Mouse (Mus musculus) MN1 (cell line): Measurements from ENCODE around the gene Nkx3-2.

Experiments
- DNase-seq: peaks from one replicate; pipeline ENCODE4 v3.0.0-alpha.2; 2016; ENCODE audit warnings: low spot score

Nkx3-2 gene

GRCm38 (mm10) chr5:41762141-41762946, 2.0 kb downstream of the Nkx3-2 start:
- DNase-seq, result no peak

GRCm38 (mm10) chr5:41761509-41762140, 2.7 kb downstream of the Nkx3-2 start:
- DNase-seq, result no peak

GRCm38 (mm10) chr5:41760831-41761508, 3.3 kb downstream of the Nkx3-2 start:
- no peak for DNase-seq

DNA sequence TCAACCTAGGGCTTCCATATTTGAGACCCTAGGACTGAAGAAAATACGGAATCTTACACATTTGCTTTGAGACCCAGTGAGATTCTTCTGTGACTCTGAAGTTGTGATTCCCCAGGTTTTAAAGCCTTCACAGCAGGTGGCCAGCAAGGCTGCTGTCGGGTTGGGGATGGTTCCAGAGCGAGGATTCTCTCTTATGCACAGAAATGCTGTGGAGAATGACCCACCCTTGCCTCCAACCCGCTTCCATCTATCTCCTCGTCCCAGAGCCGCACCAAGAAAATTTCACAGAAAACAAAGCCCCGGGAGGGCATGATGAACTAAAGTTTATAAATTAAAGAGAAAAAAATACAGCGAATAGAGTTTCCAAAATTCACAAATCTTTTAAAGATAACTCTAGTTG, 4.2 kb downstream of the Nkx3-2 start:
- DNase-seq, result no peak

- DNase-seq, result no peak
These were observed 5.3 kb downstream of the Nkx3-2 start for GRCm38 (mm10) chr5:41758671-41759639.

DNA sequence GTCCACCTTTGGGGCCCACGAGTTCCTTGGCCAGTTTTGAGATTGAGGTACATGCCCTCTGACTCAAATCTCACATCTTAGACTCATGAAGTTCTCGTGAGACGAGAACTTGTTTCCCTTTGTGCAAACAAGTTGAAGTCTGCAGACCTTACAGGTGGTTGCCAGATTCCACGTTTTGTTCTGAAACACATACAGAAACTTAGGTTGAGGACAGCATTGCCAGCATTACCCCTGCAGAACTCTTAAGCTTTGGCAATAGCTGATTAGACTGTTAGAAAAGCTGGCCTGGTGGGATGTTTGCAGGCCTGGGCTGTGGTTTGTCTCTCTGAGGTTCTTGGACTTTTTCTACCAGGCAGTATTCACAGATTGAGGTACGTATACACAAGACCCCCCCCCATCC, 7.0 kb downstream of the Nkx3-2 start:
- DNase-seq, result no peak

DNA sequence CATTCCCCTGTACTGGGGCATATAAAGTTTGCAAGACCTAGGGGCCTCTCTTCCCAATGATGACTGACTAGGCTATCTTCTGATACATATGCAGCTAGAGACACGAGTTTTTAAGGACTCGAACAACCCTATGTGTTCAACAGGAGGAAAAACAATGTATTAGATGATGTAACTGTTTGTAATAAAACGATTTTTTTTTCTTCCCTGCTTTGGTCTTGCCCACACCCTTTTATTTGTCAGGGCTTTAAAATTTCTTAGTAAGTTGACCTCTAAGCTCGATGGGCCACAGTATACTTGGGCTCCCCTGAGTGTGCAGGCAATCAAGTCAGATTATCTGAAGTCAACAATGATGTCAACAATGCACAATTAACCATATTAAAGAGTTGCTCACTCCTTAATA, 7.9 kb downstream of the Nkx3-2 start:
- DNase-seq, result no peak

DNA sequence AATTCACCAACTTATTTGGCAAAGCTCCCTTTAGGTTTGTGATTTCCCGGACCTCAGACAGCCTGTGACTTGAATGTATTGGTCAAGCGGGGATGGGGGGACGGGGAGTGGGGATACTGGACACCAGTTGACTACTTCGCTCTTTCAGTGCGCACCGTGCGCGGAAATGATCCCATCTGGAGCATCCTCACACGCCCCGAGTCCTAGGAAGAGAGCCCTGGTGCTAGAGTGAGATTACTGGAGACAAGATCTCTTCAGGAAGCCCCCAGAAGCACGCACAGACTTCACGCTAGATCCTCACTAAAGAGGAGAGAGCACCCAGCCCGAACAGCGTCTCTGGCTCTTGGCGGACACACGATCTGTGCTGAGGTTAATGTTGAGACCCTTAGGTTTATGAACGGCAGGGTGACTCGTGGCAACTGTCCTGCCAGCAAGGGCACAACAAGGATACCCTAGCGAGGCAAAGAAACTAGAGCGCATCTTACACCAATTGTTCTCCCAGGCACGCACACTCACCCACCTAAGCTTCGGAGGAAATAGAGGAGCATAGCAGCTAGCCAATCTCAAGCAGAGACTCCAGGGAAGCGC, 8.8 kb downstream of the Nkx3-2 start:
- no peak for DNase-seq

DNA sequence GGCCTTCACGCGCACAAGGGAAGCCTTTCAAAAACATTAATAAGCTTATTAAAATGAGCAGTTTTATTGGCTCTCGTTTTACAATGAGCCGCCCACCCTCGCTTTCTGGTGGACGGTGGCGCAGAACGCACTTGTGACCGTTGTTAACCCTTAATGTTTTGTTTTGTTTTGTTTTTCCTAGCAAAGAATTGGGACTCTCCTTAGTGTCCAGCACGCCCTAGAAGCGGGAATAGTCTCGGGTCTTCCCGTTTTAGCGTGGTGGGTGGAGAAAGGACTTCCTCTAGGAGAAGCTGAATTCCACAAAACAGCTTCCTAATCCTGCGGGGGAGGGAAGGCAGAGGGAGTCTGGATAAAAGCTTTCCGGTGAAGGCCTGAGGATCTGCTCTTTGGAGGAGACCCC, 9.5 kb downstream of the Nkx3-2 start:
- DNase-seq, result no peak

- no peak for DNase-seq
These were observed 10.0 kb downstream of the Nkx3-2 start for GRCm38 (mm10) chr5:41754226-41754775.

DNA sequence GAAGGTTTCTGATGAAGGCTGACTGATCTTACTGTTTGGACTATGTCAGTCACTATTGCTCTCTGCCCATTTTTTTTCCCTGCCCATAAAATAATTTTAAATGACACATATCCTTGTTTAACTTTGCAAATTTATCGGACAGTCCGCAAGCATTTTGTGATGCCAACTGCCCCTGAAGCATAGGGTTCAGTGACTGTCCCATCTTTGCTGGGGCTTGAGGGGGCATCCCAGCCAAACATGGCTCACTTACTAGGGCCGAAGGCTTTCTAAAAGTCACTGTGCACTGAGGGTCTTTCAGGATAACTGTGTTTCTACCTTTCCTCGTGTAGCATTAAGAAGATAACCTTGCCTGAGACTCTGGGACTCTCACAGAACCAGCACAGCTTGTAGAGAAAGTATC, 11.6 kb downstream of the Nkx3-2 start:
- no peak for DNase-seq

GRCm38 (mm10) chr5:41744898-41745780, 19.2 kb downstream of the Nkx3-2 start:
- no peak for DNase-seq

DNA sequence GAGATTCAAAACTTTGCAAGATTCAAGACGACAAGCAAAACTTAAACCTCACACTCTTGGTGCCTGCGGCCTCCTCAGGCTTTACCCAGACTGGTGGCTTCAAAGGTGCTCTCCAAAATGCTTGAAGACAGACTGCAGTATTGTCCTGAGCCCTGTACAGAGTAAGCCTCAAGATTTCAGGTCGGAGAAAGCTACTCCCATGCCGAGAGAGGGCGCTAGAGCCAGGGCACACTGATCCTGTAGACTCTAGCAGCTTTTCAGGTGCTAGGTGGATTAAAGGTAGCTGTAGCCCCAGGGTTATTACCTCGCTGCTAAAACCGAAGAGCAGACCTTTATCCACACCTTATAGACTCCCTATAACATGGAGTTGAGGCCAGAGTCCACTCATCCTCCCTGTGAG, 20.1 kb downstream of the Nkx3-2 start:
- no peak for DNase-seq

DNA sequence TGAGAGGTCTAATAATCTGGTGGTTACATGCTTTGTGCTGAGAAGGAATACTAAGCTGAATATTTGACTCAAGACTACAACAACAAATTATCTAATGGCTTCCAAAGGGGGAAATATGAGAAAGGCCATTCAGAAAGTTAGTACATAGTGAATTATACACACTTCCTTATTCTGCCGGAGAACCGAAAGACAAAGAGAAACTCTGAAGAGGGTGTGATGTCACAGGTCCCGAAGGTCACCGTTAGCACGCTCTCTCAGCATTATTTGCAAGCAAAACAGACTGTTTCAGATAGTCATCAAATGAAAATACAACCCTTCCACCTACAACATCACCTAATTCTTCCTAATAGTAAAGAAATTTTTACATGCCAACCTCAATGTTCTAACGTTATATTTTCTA, 25.5 kb downstream of the Nkx3-2 start:
- no peak for DNase-seq

DNA sequence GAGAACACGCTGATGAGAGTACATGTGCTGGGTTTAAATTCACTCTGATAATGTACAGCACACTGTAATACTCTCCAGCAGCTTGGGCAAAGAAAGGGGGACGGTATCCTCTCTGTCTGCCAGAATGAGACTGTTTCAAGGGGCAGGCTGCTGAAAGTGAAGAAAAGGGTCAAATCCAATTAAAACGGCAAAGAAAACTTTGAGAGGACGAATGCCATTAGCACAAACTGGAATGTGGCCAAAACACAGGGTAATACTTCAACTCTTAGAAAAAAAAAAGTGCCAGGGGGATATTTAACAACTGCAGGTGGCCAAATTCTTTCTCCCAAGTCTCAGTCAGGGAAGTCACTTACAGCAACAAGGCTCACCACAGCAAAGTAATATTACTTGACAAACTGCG, 27.3 kb downstream of the Nkx3-2 start:
- DNase-seq, result no peak

DNA sequence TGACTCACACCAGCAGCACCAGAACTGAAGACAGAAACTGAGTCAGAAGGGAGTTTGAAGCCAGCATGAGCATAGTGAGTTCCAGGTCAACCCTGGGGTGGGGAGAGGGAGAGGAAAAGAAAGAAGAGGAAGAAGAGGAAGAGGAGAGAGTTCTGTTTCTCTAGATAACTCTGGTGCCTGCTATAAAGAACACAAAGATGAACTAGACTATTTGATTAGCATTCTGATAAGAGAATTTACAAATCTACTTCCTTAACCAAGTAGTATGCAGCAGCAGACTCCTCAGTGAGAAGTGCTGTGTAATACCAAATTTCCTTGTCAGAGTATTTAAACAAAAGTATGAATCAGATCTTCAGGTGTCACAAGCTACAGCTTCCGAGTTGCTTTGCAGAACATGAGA, 37.3 kb downstream of the Nkx3-2 start:
- DNase-seq, result no peak

DNA sequence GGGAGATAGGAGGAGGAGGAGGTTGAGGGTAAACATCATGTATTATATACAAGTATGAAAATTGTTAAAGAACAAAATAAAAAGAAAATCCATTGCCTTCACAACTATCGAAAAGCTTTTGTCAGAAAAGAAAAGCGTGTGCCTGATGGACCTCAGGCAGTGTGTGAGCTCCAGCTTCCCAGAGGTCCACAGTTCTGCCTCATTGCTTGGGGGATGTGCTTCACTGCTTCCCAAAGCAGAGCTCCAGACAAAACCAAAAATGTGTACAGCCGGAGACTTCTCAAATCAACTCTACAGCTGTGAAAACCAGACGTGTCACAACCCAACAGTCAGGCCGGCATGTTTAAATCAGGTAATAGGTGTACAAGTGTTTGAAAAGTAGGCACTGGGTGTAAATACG, 38.7 kb downstream of the Nkx3-2 start:
- DNase-seq, result no peak
